ENCODE assay signal across 8 mouse cellular contexts in the genomic region with DNA sequence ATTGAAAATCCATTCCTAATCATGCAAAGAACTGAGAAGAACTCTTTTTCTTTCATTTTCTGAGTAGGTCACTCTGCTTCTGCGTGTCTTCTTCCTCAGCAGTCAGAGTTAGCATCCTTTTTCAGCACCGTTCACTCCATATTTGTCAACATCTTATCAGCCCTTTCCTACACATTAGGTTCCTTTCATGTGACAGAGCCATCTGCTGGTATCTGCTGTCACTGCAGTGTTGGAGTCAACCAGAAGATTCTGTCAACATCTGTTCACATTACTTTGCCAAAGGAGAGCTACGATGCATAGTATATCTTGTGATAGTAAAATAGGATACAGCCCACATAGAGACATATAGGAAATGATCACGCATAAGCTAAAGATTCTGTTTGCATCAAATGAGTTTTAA.
DNase-seq lines count a peak whose midpoint lies in the region; ATAC-seq lines count a peak whose summit lies in the region.

No protein-coding gene starts in this region.

- H3K4me3 ChIP-seq in forebrain, embryonic 16.5 days (replicated peaks; ENCODE audit: low read length) = no peak overlapping the region

- no peak overlapping the region for H3K4me2 ChIP-seq in forebrain, embryonic 16.5 days (ENCODE audit: low read length)

- 41% methylated on average over 4 of the region's 4 CpGs for WGBS in forebrain, embryonic 16.5 days

- H3K27ac ChIP-seq in forebrain, embryonic 16.5 days (ENCODE audit: low read length) = no peak overlapping the region

- no peaks in the 10 kb centered on the region for H3K4me1 ChIP-seq in forebrain, embryonic 16.5 days (replicated peaks; ENCODE audit: control insufficient read depth, insufficient read depth, low read length)

- no peak overlapping the region for H3K9ac ChIP-seq in forebrain, embryonic 16.5 days (replicated peaks; ENCODE audit: low read depth, low read length)

- no peaks in the 10 kb centered on the region for H3K9me3 ChIP-seq in forebrain, embryonic 16.5 days (ENCODE audit: control insufficient read depth, low read length)

- H3K27me3 ChIP-seq in forebrain, embryonic 16.5 days (replicated peaks; ENCODE audit: control insufficient read depth, insufficient read depth, low read length) = no peaks in the 10 kb centered on the region

- ATAC-seq in forebrain, embryonic 16.5 days = peak; percentile 82

- no peaks in the 10 kb centered on the region for H3K36me3 ChIP-seq in forebrain, embryonic 16.5 days (ENCODE audit: control insufficient read depth, insufficient read depth)

- peak; percentile 10 for DNase-seq in gastrocnemius, postnatal 10 days
- no peak for DNase-seq in gastrocnemius, adult 8-10 months (ENCODE audit: low spot score in 2 of 2)
- peak; percentile 56 for DNase-seq in CD4-positive, CD25-positive, alpha-beta regulatory T cell, adult 2 months (ENCODE audit: low read depth, low spot score)
- peak; percentile 34 for DNase-seq in cerebellum, adult 11-12 months
- DNase-seq in layer of hippocampus, adult 18-20 months (ENCODE audit: low spot score in 2 of 2) = peak; percentile 41 to 78
- DNase-seq in lung, postnatal 14 days = peak; percentile 33
- DNase-seq in telencephalon, adult 2 months (ENCODE audit: low read depth, low spot score) = peak; percentile 63

Comparison
In these comparisons a context has a peak if more than half of its experiments do, and no peak if none do; other contexts are left out.
1. DNase-seq: peak in gastrocnemius, postnatal 10 days (single experiment), CD4-positive, CD25-positive, alpha-beta regulatory T cell, adult 2 months (single experiment), cerebellum, adult 11-12 months (single experiment), layer of hippocampus, adult 18-20 months (2 of 2), lung, postnatal 14 days (single experiment) and telencephalon, adult 2 months (single experiment); none in gastrocnemius, adult 8-10 months (0 of 2).